Mouse (Mus musculus) forebrain, embryonic 15.5 days (tissue): Measurements from ENCODE around the gene Cfap58. TPM values are rescaled to one million over a fixed set of nuclear protein-coding genes. Genes with fewer than 3 reads are reported as not detected.

ENCODE experiments used
- ATAC-seq: fragments of 200-750 bp; cut with Nextera tagmentation; replicated peaks from 2 replicates; pipeline ENCODE4 v1.8.0; 2017; ENCODE audit warnings: mild to moderate bottlenecking, moderate TSS enrichment, moderate library complexity
- H3K27ac ChIP-seq: fragments of 300-500 bp; sonication (generic); replicated peaks from 2 replicates; pipeline ENCODE4 v1.5.1; 2015; ENCODE audit warnings: mild to moderate bottlenecking, inconsistent platforms
- H3K27me3 ChIP-seq: fragments of 300-500 bp; sonication (generic); 2 replicates; pipeline ENCODE4 v1.6.1; 2015; ENCODE audit warnings: inconsistent platforms
- H3K36me3 ChIP-seq: fragments of 300-500 bp; sonication (generic); 2 replicates; pipeline ENCODE4 v1.6.1; 2015; ENCODE audit warnings: mild to moderate bottlenecking, inconsistent platforms
- H3K4me1 ChIP-seq: fragments of 300-500 bp; sonication (generic); 2 replicates; pipeline ENCODE4 v1.6.1; 2015; ENCODE audit warnings: inconsistent platforms
- H3K4me2 ChIP-seq: fragments of 300-500 bp; sonication (generic); replicated peaks from 2 replicates; pipeline ENCODE4 v1.6.1; 2015; ENCODE audit warnings: mild to moderate bottlenecking, inconsistent platforms
- H3K4me3 ChIP-seq: fragments of 300-500 bp; sonication (generic); 2 replicates; pipeline ENCODE4 v1.5.1; 2015; ENCODE audit warnings: mild to moderate bottlenecking, inconsistent platforms
- H3K9ac ChIP-seq: fragments of 300-500 bp; sonication (generic); replicated peaks from 2 replicates; pipeline ENCODE4 v1.6.1; 2015; ENCODE audit warnings: mild to moderate bottlenecking, inconsistent platforms
- H3K9me3 ChIP-seq: fragments of 300-500 bp; sonication (generic); 2 replicates; pipeline ENCODE4 v1.6.1; 2016; ENCODE audit warnings: inconsistent platforms
- WGBS: fragments of 180-500 bp; shearing (Covaris S2); methylation state at CpG from one replicate; pipeline ENCODE4 v1.1.7; 2015; ENCODE audit warnings: mixed read lengths; 5-methylcytosine and 5-hydroxymethylcytosine counted together
- microRNA-seq: library from miRNA; unstranded; fragments of <30 nt; microRNA quantifications from one replicate; pipeline ENCODE4, GENCODE M21; 2016
- polyA plus RNA-seq: library from polyadenylated mRNA; unstranded; fragments of >200 nt; fragmentation: Nextera tagmentation; extraction: Ambion mirVana; gene quantifications from 2 replicates; pipeline ENCODE4 v1.2.1, GENCODE M21; 2015

The Cfap58 gene
- polyA plus RNA-seq, 1 experiment from 2014 or later: 0.37 TPM

DNA sequence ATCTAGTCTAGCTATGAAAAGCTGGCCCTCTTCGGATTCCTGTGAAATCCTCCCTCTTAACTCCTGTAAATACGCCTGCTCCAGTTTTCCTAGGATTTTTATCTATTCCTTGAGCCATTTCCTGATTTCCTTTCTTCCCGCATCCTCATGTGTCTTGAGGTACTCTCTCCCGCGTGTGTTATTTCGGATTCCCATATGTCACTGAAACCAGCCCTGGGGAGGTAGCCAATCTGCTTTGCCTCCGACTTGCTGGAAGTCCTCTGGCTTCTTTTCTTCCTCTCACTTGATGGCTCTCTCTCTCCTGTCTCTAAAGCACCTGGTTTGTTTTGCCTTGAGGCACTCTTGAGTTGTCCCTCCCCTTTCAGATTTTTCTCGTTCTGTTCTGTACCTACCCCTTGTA, 87.9 kb downstream of the Cfap58 start:
- no peaks in the 10 kb centered on the region for H3K27me3 ChIP-seq
- no peak overlapping the region for H3K9ac ChIP-seq
- H3K9me3 ChIP-seq: no peaks in the 10 kb centered on the region
- H3K27ac ChIP-seq: no peak overlapping the region
- no peaks in the 10 kb centered on the region for H3K4me1 ChIP-seq
- H3K4me2 ChIP-seq: no peak overlapping the region
- 87% methylated on average over 8 of the region's 8 CpGs for WGBS
- no peaks in the 10 kb centered on the region for H3K36me3 ChIP-seq
- no peak overlapping the region for H3K4me3 ChIP-seq
- no peak for ATAC-seq

DNA sequence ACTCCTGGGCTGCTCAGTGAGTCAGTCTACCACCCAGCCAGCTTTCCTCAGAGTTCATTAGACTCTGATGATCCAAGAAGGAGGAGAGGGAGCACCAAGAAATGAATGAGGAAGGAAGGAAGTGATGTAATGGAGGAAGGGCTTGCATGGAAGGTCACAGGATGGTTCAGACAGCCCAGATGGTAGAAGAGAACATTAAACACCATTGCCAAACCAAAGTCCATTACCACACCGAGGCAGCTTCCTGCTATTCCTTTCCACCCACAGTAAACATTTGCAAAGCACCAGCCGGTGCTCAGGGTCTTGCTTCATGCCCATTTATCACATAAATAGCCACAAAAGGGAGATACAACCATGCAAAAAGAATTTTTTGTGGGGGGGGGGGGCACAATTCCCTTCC, 89.4 kb downstream of the Cfap58 start:
- no peaks in the 10 kb centered on the region for H3K9me3 ChIP-seq
- no peak overlapping the region for H3K4me2 ChIP-seq
- 82% methylated on average over 2 of the region's 2 CpGs for WGBS
- no peaks in the 10 kb centered on the region for H3K36me3 ChIP-seq
- H3K4me1 ChIP-seq: no peaks in the 10 kb centered on the region
- no peak overlapping the region for H3K27ac ChIP-seq
- no peak overlapping the region for H3K9ac ChIP-seq
- H3K27me3 ChIP-seq: no peaks in the 10 kb centered on the region
- H3K4me3 ChIP-seq: no peak overlapping the region
- ATAC-seq: no peak

DNA sequence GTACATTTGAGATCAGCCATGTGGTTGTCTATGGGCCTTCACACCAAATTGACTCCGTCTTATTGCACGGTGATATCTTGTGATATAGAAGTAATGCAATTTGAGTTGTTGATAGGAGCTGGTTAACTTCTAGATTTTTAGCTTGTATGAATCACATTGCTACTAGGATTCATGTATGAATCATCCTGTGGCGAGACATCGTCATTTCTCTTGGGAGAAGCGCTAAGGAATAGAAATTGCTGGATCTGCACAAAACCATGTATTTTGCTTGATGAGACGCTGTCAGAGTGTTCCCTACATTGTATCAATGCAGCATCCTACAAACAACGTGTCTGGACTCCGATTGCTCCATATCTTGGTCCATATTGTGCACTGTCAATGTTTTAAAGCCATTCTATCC, 102.1 kb downstream of the Cfap58 start:
- 91% methylated on average over 8 of the region's 8 CpGs for WGBS
- H3K9ac ChIP-seq: no peak overlapping the region
- H3K4me1 ChIP-seq: no peaks in the 10 kb centered on the region
- H3K4me3 ChIP-seq: no peak overlapping the region
- H3K27ac ChIP-seq: no peak overlapping the region
- H3K36me3 ChIP-seq: no peaks in the 10 kb centered on the region
- H3K9me3 ChIP-seq: no peaks in the 10 kb centered on the region
- no peak overlapping the region for H3K4me2 ChIP-seq
- ATAC-seq: no peak
- H3K27me3 ChIP-seq: no peaks in the 10 kb centered on the region

DNA sequence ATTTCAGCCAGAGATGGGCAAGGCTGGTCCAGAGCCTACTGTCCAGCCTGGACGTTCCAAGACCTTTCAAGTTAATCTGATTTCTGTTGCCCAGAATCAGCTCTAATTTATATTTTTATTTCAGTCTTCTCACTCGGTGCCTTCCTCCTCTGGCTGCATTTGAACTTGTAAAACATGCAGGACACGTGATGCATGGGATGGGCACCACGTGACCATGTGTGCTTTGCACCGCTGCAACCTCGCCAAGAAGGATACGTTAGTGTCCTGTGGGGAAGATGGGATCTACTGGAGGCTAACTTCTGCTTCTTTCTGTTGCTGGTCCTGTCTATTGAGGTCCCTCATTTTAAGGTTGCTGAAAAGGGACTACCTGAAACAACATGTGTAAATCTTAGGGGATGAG, 109.8 kb downstream of the Cfap58 start:
- H3K27ac ChIP-seq: no peak overlapping the region
- H3K4me1 ChIP-seq: no peaks in the 10 kb centered on the region
- H3K27me3 ChIP-seq: no peaks in the 10 kb centered on the region
- 90% methylated on average over 7 of the region's 7 CpGs for WGBS
- no peak overlapping the region for H3K4me2 ChIP-seq
- no peak overlapping the region for H3K9ac ChIP-seq
- no peaks in the 10 kb centered on the region for H3K36me3 ChIP-seq
- ATAC-seq: no peak
- no peak overlapping the region for H3K4me3 ChIP-seq
- H3K9me3 ChIP-seq: no peaks in the 10 kb centered on the region

DNA sequence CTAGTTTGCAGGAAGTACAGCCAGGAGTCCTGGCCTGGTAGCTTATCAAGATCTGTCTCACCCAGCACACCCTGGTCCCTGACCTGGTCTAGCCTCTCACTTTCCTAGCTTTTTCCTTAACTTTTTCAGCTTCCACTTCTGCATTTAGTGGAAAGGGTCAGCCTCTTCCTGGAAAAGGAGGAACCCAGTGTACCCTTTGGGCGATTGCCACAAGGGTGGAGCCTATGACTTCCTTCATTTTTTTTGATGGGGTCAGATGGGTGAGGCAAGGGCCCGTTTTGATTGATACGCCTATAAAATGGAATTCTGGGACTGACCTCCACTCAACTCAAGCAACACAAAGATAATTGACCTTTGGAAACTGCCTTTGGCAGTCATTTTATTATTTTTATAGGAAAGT, 111.9 kb downstream of the Cfap58 start:
- Histone ChIP-seq H3K36me3 (no peaks in the 10 kb centered on the region), H3K27me3 (no peaks in the 10 kb centered on the region), H3K9ac (no peak overlapping the region), H3K4me1 (no peaks in the 10 kb centered on the region), H3K4me2 (no peak overlapping the region), H3K27ac (no peak overlapping the region), H3K4me3 (no peak overlapping the region), H3K9me3 (no peaks in the 10 kb centered on the region)
- WGBS: 76% methylated on average over 3 of the region's 3 CpGs
- ATAC-seq: no peak

DNA sequence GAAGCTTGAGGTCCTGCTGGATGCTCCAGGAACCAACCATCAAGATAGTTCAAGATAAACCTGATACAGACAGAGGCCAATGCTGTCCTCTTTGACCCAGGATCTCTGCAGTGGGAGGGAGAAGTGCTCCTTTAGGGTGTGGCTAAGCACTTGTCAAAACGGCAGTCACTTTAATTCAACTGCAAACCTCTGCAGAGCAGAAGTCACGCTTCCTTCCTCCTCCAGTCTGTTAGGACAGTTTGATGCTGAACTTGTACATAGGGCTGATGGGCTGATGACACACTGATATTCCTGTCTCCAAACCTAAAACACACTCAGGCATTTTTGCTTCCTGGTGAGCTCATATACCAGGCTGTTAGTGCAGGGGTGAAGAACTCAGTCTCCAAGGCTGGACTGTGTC, 125.8 kb downstream of the Cfap58 start:
- 77% methylated on average over 2 of the region's 2 CpGs for WGBS
- no peak for ATAC-seq
- Histone ChIP-seq H3K4me2 (no peak overlapping the region), H3K9ac (no peak overlapping the region), H3K27me3 (no peaks in the 10 kb centered on the region), H3K4me3 (no peak overlapping the region), H3K9me3 (no peaks in the 10 kb centered on the region), H3K36me3 (no peaks in the 10 kb centered on the region), H3K4me1 (0 out of 2 replicates have a peak, but pooled peaks cover 5% of the 10 kb centered on the region), H3K27ac (no peak overlapping the region)

DNA sequence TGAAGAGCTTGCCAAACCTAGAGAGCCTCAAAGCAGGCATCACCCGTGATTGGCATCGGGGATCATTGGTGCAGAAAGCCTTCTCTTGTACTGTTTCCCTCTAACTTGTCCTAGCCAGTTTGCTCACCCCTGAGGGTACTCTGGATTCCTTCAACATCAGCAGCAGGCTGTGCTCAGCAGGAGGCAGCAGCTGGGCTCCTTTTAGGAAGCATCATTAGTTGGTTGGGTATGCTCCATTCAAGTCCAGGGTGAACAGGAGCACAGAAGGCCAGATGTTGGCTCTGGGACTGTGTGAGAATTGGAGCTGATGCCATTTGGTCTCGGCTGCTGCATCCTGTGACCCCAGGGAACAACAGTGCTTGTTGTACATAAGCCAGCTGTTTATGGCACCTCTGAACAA, 142.2 kb downstream of the Cfap58 start:
- 69% methylated on average over 3 of the region's 3 CpGs for WGBS
- no peak for ATAC-seq
- H3K4me2 ChIP-seq: no peak overlapping the region
- H3K9ac ChIP-seq: no peak overlapping the region
- no peak overlapping the region for H3K27ac ChIP-seq
- H3K9me3 ChIP-seq: no peaks in the 10 kb centered on the region
- H3K27me3 ChIP-seq: no peaks in the 10 kb centered on the region
- peaks cover 6% of the 10 kb centered on the region for H3K4me1 ChIP-seq
- H3K36me3 ChIP-seq: no peaks in the 10 kb centered on the region
- no peak overlapping the region for H3K4me3 ChIP-seq

DNA sequence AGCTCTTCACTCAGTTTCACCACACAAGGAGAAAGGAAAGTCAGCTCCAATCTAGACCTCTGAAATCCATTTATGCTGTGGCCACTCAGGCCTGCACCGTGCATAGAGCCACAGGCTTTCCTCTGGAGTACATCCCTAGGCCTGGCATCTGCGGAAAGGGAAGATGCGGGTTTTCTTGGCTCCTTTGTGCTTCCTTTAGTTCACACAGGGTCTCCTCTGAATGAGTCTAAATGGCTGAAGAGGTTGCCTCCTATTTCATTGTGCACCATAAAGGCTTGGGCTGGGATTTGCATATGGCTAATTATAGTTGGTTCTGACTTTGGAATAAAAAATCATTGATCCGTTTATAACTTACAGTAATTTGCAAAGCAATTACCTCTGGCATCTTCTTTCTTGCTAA, 144.0 kb downstream of the Cfap58 start:
- ATAC-seq: 0 out of 2 replicates have a peak, but pooled peaks have one; percentile 53
- Histone ChIP-seq H3K36me3 (no peaks in the 10 kb centered on the region), H3K9me3 (no peaks in the 10 kb centered on the region), H3K27me3 (no peaks in the 10 kb centered on the region), H3K9ac (no peak overlapping the region), H3K4me2 (no peak overlapping the region), H3K4me1 (peaks cover 6% of the 10 kb centered on the region), H3K27ac (no peak overlapping the region), H3K4me3 (no peak overlapping the region)
- 20% methylated on average over 4 of the region's 4 CpGs for WGBS

Small RNAs within 50 kb of the gene (microRNA-seq; reads per million reads assigned to microRNA genes)
- not detected for gene Gm22240

Other genes starting within 250 kb of the Cfap58 start
- 0.18 and 0.55 TPM in 2 replicates for gene Col17a1, start 245.6 kb upstream of the Cfap58 start, polyA plus RNA-seq
- 183 and 185 TPM in 2 replicates for gene Sfr1, start 206.0 kb upstream of the Cfap58 start, polyA plus RNA-seq
- gene Gsto1, start 82.7 kb upstream of the Cfap58 start, polyA plus RNA-seq: 98.9 and 110 TPM in 2 replicates
- 0.86 and 1.3 TPM in 2 replicates for gene Gsto2, start 72.1 kb upstream of the Cfap58 start, polyA plus RNA-seq
- 0.82 and 2.6 TPM in 2 replicates for gene Cfap43, start 18.4 kb upstream of the Cfap58 start, polyA plus RNA-seq
- 7.7 and 8.6 TPM in 2 replicates for gene Itprip, start 18.4 kb upstream of the Cfap58 start, polyA plus RNA-seq